Mouse (Mus musculus) liver, embryonic 11.5 days (tissue): ENCODE measurements around the gene Dab2. TPM values are rescaled to one million over a fixed set of nuclear protein-coding genes. Genes with fewer than 3 reads are reported as not detected.

Experiments used
- ATAC-seq: fragments of 200-750 bp; cut with Nextera tagmentation; replicated peaks from 2 replicates; pipeline ENCODE4 v1.8.0; 2017; ENCODE audit warnings: moderate number of reproducible peaks, mild to moderate bottlenecking, moderate TSS enrichment, moderate library complexity; ENCODE audit not compliant: low FRiP score
- DNase-seq: peaks from one replicate; pipeline ENCODE4 v3.0.0-alpha.2; 2017; ENCODE audit warnings: low spot score
- H3K27ac ChIP-seq: fragments of 300-500 bp; sonication (generic); 2 replicates; pipeline ENCODE4 v1.5.1; 2014; ENCODE audit warnings: mild to moderate bottlenecking, low read depth, low read length, control low read depth
- H3K27me3 ChIP-seq: fragments of 300-500 bp; sonication (generic); replicated peaks from 2 replicates; pipeline ENCODE4 v1.6.1; 2014; ENCODE audit warnings: low read length, mixed read lengths; ENCODE audit not compliant: control insufficient read depth, insufficient read depth
- H3K36me3 ChIP-seq: fragments of 300-500 bp; sonication (generic); 2 replicates; pipeline ENCODE4 v1.6.1; 2014; ENCODE audit warnings: mild to moderate bottlenecking, low read length, moderate library complexity, mixed read lengths; ENCODE audit not compliant: control insufficient read depth, insufficient read depth
- H3K4me1 ChIP-seq: fragments of 300-500 bp; sonication (generic); replicated peaks from 2 replicates; pipeline ENCODE4 v1.6.1; 2014; ENCODE audit warnings: low read length, mixed read lengths; ENCODE audit not compliant: control insufficient read depth, insufficient read depth
- H3K4me2 ChIP-seq: fragments of 300-500 bp; sonication (generic); 2 replicates; pipeline ENCODE4 v1.6.1; 2014; ENCODE audit warnings: mild to moderate bottlenecking, control low read depth, moderate library complexity
- H3K4me3 ChIP-seq: fragments of 300-500 bp; sonication (generic); 2 replicates; pipeline ENCODE4 v1.5.1; 2014; ENCODE audit warnings: low read depth, low read length, control low read depth
- H3K9ac ChIP-seq: fragments of 300-500 bp; sonication (generic); 2 replicates; pipeline ENCODE4 v1.6.1; 2014; ENCODE audit warnings: low read depth, low read length, control low read depth
- H3K9me3 ChIP-seq: fragments of 300-500 bp; sonication (generic); 2 replicates; pipeline ENCODE4 v1.6.1; 2016; ENCODE audit warnings: low read length, inconsistent platforms, mixed read lengths; ENCODE audit not compliant: control insufficient read depth
- WGBS: fragments of 180-500 bp; shearing (Covaris S2); extraction: QIAGEN DNeasy Blood & Tissue Kit; methylation state at CpG from one replicate; pipeline ENCODE4 v1.1.7; 2014; 5-methylcytosine and 5-hydroxymethylcytosine counted together
- polyA plus RNA-seq: library from polyadenylated mRNA; unstranded; fragments of >200 nt; fragmentation: Nextera tagmentation; extraction: Ambion mirVana; gene quantifications from 2 replicates; pipeline ENCODE4 v1.2.1, GENCODE M21; 2014

The Dab2 gene
- polyA plus RNA-seq, 1 experiment from 2014 or later, result 37.6 TPM

DNA sequence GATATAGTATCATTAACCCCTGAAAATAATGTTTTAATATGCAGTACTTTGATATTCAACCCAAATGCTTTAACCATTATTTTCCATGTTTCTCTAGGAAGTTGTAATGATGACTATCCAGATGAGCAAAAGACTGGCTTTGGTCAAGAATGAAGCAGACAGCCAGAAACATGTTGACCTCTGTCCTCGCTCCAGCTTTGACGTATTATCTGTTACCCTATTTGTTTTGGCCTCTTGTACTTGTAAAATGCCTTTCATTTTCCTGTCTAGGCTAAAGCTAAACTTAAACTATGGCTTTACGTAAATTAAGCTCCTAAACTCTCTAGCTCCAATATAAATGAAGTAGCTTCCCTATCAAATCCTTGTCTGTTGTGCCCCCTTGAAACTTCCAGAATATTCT lies 139.1 kb downstream of the Dab2 start:
- ATAC-seq (no peak), DNase-seq (no peak)
- H3K27me3 ChIP-seq, result no peaks in the 10 kb centered on the region
- no peak overlapping the region for H3K4me2 ChIP-seq
- H3K36me3 ChIP-seq, result 0 out of 2 replicates have a peak, but pooled peaks cover 4% of the 10 kb centered on the region
- no peak overlapping the region for H3K27ac ChIP-seq
- H3K4me1 ChIP-seq, result no peaks in the 10 kb centered on the region
- WGBS, result 76% methylated on average over 3 of the region's 3 CpGs
- H3K4me3 ChIP-seq, result no peak overlapping the region
- no peak overlapping the region for H3K9ac ChIP-seq
- H3K9me3 ChIP-seq, result no peaks in the 10 kb centered on the region

DNA sequence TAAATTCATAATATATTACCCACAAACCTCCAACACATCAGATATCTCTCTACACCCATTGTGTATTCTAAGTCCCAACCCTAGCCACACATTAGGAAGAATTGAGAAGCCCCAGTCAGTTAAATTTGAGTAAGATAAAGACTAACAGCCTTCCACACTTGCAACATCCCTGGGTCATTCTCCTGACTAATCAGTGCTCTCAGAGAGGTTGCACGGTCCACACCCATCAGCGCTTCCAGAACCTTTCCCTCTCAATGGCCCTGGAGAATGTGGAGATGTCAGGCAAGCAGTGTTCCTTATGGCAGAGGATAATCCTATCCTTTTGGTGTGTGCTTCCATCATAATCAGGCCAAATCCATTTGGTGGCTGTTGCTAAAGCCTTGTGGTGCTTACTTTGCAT lies 144.9 kb downstream of the Dab2 start:
- Histone ChIP-seq H3K4me3 (no peak overlapping the region), H3K4me2 (no peak overlapping the region), H3K9ac (no peak overlapping the region), H3K4me1 (no peaks in the 10 kb centered on the region), H3K27me3 (no peaks in the 10 kb centered on the region), H3K9me3 (no peaks in the 10 kb centered on the region), H3K27ac (no peak overlapping the region), H3K36me3 (no peaks in the 10 kb centered on the region)
- WGBS, result 70% methylated on average over 2 of the region's 2 CpGs
- DNase-seq, result no peak
- no peak for ATAC-seq

DNA sequence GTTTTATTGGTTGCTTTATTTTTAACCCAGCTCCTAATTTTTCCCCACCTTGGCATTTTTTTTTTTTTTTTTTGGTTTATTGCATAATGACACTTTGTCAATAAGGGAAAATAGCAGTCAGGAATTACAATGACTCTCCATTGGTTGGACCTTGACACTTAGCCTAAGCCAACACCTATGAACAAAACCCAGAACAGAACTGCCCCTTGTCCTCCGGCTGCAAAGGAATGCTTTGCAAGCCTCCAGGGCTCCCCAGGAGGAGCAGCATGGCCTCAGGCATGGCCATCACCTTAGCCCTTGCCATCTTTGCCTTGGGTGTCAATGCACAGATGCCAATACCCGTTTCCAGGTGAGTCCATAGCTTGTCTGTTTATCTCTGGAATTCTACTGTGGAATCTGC lies 145.5 kb downstream of the Dab2 start, which contains the start of gene C9:
C9 (plus strand) TSS at position 193 of the 400 bp plus-strand sequence.
- 49% methylated on average over 2 of the region's 2 CpGs for WGBS
- no peaks in the 10 kb centered on the region for H3K9me3 ChIP-seq

DNA sequence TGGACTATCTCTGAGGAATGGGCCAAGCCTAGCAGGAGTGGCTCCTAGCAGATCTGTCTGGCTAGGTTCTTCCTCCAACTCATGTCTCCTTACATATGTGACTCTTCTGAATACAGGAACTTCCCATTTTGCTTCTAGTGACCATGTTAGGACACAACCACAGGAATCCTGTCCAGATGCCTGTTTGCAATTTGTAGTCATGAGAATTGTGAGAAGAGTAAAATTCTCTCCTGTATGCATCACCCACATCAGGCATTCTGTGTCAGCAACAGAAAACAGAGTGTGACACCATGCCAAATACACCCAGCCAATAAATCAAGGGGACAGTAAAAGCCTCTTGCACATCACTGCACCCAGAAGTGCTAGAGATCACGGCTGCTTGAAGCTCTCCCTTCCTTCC lies 146.6 kb downstream of the Dab2 start:
- no peaks in the 10 kb centered on the region for H3K4me1 ChIP-seq
- no peak overlapping the region for H3K27ac ChIP-seq
- no peaks in the 10 kb centered on the region for H3K9me3 ChIP-seq
- WGBS, result 74% methylated on average over 1 of the region's 1 CpGs
- no peaks in the 10 kb centered on the region for H3K27me3 ChIP-seq
- no peaks in the 10 kb centered on the region for H3K36me3 ChIP-seq
- DNase-seq, result no peak
- H3K9ac ChIP-seq, result no peak overlapping the region
- no peak overlapping the region for H3K4me3 ChIP-seq
- ATAC-seq, result no peak
- no peak overlapping the region for H3K4me2 ChIP-seq

More for the DNA sequence above, 145.5 kb downstream of the Dab2 start, which contains the start of gene C9:
- Histone ChIP-seq H3K4me2 (no peak within 1 kb of the TSS), H3K4me1 (no peaks in the 10 kb centered on the region), H3K27ac (no peak within 1 kb of the TSS), H3K9ac (no peak within 1 kb of the TSS), H3K27me3 (no peaks in the 10 kb centered on the region), H3K4me3 (no peak within 1 kb of the TSS), H3K36me3 (no peaks in the 10 kb centered on the region)
- DNase-seq (no peak), ATAC-seq (no peak)

DNA sequence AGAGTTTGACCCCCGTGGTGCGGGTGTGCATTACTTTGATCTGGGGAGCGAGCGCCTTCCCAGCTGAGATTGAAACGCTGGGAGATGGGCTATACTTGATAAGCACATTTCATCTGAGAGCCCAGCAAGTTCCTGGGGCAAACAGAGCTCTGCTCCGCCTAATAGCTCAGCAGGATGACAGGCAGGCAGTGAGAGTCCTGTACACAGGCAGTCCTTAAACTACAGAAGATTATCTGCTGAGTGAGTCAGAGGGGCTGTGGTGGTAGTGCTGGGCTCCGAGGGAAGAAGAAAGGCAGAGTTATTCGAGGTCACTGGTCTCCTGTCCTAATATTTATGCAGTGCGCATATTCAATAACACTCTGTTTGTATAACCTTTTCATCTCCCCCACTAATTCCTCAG lies 149.3 kb downstream of the Dab2 start:
- no peak overlapping the region; the same call in 1 of the 2 replicates for H3K27ac ChIP-seq
- H3K9ac ChIP-seq, result no peak overlapping the region
- DNase-seq, result no peak
- 0 out of 2 replicates have a peak, but pooled peaks have one; percentile 20 for ATAC-seq
- 32% methylated on average over 9 of the region's 9 CpGs for WGBS
- H3K27me3 ChIP-seq, result no peaks in the 10 kb centered on the region
- no peaks in the 10 kb centered on the region for H3K36me3 ChIP-seq
- H3K4me2 ChIP-seq, result no peak overlapping the region
- H3K4me1 ChIP-seq, result no peaks in the 10 kb centered on the region
- H3K4me3 ChIP-seq, result no peak overlapping the region
- H3K9me3 ChIP-seq, result no peaks in the 10 kb centered on the region

DNA sequence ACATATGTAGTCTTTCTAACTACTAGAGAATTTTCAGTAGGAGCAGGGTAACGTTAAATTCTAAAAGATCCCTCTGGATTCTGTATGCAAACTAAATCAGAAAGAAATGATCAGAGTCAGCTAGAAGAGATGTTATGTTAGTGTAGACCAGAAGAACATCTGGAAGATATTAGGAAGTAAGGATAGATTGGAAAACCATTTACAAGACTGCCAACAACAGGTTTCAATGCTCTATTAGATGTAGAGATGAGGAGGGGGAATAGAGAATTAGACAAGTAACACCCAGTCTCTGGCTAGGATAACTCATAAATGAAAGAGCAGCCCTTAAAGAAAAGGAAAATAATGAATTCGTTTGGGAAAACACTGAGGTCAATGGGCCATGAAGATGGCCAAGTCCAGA lies 154.9 kb downstream of the Dab2 start:
- no peak overlapping the region for H3K27ac ChIP-seq
- no peak overlapping the region for H3K4me2 ChIP-seq
- DNase-seq (no peak), ATAC-seq (no peak)
- WGBS, result 75% methylated on average over 2 of the region's 2 CpGs
- H3K36me3 ChIP-seq, result no peaks in the 10 kb centered on the region
- no peaks in the 10 kb centered on the region for H3K4me1 ChIP-seq
- H3K9me3 ChIP-seq, result no peaks in the 10 kb centered on the region
- no peak overlapping the region for H3K4me3 ChIP-seq
- no peaks in the 10 kb centered on the region for H3K27me3 ChIP-seq
- no peak overlapping the region for H3K9ac ChIP-seq

DNA sequence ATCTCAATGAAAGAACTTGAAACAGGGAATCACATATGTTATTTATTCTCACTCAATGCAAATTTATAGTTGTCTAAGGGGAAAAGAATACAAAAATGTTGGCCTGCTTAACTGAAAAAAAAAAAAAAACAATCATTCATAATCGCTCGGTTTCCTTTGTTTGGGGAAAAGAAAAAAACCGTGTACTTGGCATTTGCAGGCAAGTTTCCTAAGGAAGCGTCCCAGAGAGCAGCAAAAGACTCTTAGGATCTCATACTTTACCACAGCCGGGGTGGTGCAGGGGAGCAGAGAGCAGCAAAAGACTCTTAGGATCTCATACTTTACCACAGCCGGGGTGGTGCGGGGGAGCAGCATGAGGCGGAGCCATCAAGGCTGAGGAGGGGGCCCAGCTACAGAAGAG lies 161.8 kb downstream of the Dab2 start:
- 71% methylated on average over 8 of the region's 8 CpGs for WGBS
- DNase-seq (no peak), ATAC-seq (no peak)
- H3K9ac ChIP-seq, result no peak overlapping the region
- no peak overlapping the region for H3K4me2 ChIP-seq
- H3K27ac ChIP-seq, result no peak overlapping the region
- H3K4me1 ChIP-seq, result no peaks in the 10 kb centered on the region
- no peaks in the 10 kb centered on the region for H3K27me3 ChIP-seq
- no peaks in the 10 kb centered on the region for H3K36me3 ChIP-seq
- H3K9me3 ChIP-seq, result no peaks in the 10 kb centered on the region
- no peak overlapping the region for H3K4me3 ChIP-seq

DNA sequence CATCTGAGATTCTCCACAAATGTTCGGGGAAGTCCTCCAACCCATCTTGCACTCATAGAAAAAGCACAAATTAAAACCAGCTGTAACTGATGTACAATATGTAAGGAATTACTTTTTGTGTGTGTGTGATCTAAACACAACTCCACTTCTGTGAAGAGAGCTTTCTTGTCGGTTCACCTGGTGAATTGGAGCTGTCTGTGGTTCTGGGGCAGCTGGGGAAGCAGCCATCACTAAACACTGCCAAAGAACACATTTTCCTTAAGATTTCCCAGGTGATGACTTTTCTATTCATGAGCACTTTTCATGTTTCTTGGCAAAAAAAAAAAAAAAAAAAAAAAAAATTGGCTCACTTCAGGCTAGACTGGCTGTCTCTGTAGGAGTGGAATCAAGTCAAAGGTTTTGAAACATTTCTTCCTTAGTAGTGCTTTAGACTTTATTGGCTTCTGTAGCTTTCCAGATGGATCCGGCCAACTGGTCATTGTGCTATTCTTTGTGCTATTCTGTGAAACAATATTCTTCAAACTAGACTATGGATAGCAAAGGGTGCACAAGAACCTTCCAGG lies 163.9 kb downstream of the Dab2 start:
- ATAC-seq, result no peak
- 76% methylated on average over 3 of the region's 3 CpGs for WGBS
- no peaks in the 10 kb centered on the region for H3K27me3 ChIP-seq
- no peak overlapping the region for H3K9ac ChIP-seq
- no peak overlapping the region for H3K4me2 ChIP-seq
- no peaks in the 10 kb centered on the region for H3K4me1 ChIP-seq
- H3K27ac ChIP-seq, result no peak overlapping the region
- no peaks in the 10 kb centered on the region for H3K9me3 ChIP-seq
- no peaks in the 10 kb centered on the region for H3K36me3 ChIP-seq
- DNase-seq, result no peak
- no peak overlapping the region for H3K4me3 ChIP-seq

DNA sequence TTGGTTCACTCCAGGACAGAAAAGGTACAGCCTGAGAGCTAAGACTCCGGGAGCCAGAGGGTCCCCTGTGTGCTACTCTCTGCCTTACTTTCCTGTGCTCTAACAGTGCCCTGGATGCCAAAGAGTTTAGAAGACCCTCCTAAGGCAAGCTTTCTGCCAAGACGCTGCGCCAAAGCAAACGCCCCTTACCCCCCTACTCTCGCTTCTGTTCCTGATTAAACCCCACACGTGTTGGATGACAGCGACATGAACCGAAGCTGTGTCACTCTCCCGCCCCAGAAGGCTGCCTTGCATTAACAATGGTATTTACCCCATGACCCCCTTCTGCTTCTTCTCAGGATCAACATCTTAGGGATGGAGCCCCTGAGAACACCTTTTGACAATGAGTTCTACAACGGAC lies 167.4 kb downstream of the Dab2 start:
- WGBS, result 81% methylated on average over 10 of the region's 10 CpGs
- no peaks in the 10 kb centered on the region for H3K27me3 ChIP-seq
- no peaks in the 10 kb centered on the region for H3K9me3 ChIP-seq
- ATAC-seq (no peak), DNase-seq (no peak)
- no peaks in the 10 kb centered on the region for H3K36me3 ChIP-seq
- no peak overlapping the region for H3K4me2 ChIP-seq
- H3K9ac ChIP-seq, result no peak overlapping the region
- H3K4me1 ChIP-seq, result no peaks in the 10 kb centered on the region
- H3K27ac ChIP-seq, result no peak overlapping the region
- H3K4me3 ChIP-seq, result no peak overlapping the region
